Mouse (Mus musculus): ENCODE data around the gene Xlr3b. TPM values are rescaled to one million over a fixed set of nuclear protein-coding genes. Genes with fewer than 3 reads are reported as not detected.
A peak's percentile ranks its signal among the peaks of the same experiment; 100 is the strongest.
"Not testable (repeated sequence)": the region's sequence is repeated elsewhere in the genome, so short reads cannot be mapped to it uniquely, and the experiment has no call there.

The Xlr3b gene
- total and polyA plus RNA-seq, 3 experiments = 0.25 to 0.99 (median 0.35) TPM

GRCm38 (mm10) chrX:73227914-73228605 is 36.1 kb downstream of the Xlr3b start, which contains the start of gene F8a:
Gene F8a (plus strand): TSS chrX:73228291.
- H3K79me2 ChIP-seq (replicated peaks; ENCODE audit: control insufficient read depth, insufficient read depth, low read length) = no peaks in the 10 kb centered on the region
- WGBS = 19% methylated on average over 39 of the region's 39 CpGs
- peak within 1 kb of the TSS; percentile 92 for H3K9ac ChIP-seq (ENCODE audit: low read depth, low read length)
- H3K4me3 ChIP-seq = peak within 1 kb of the TSS; percentile 68
- intact Hi-C loops (cut with DNase I) = loop anchor here (10.0 kb wide), 1 partner anchor 117 kb away; the partner anchor contains the start of gene Zfp275
- peak; percentile 82 to 88 for DNase-seq
- no peaks in the 10 kb centered on the region; the same call in 1 of the 2 replicates for H3K4me1 ChIP-seq (ENCODE audit: control insufficient read depth, insufficient read depth, low read length)
- H3K27me3 ChIP-seq (ENCODE audit: control insufficient read depth, insufficient read depth, low read length) = no peaks in the 10 kb centered on the region
- TF ChIP-seq CTCF (IDR thresholded peaks at IDR 0.05) = no peak
- peak; percentile 86 for TF ChIP-seq POLR2A (IDR thresholded peaks at IDR 0.05; ENCODE audit: insufficient read depth, low read depth, low read length)
- 0 out of 2 replicates have a peak, but pooled peaks have one; percentile 46 for TF ChIP-seq EP300 (IDR thresholded peaks at IDR 0.05; ENCODE audit: insufficient read depth, low read depth, low read length)
- peak within 1 kb of the TSS; percentile 83 for H3K27ac ChIP-seq
- no peaks in the 10 kb centered on the region; the same call in 1 of the 2 replicates for H3K36me3 ChIP-seq (ENCODE audit: control insufficient read depth, insufficient read depth, low read length)

GRCm38 (mm10) chrX:73228606-73229214 is 36.7 kb downstream of the Xlr3b start:
- H3K27ac ChIP-seq = peak overlapping the region; percentile 83
- no peaks in the 10 kb centered on the region; the same call in 1 of the 2 replicates for H3K4me1 ChIP-seq (ENCODE audit: control insufficient read depth, insufficient read depth, low read length)
- H3K4me3 ChIP-seq = peak overlapping the region; percentile 68
- H3K9ac ChIP-seq (ENCODE audit: low read depth, low read length) = peak overlapping the region; percentile 92
- H3K27me3 ChIP-seq (ENCODE audit: control insufficient read depth, insufficient read depth, low read length) = no peaks in the 10 kb centered on the region
- TF ChIP-seq POLR2A (IDR thresholded peaks at IDR 0.05; ENCODE audit: insufficient read depth, low read depth, low read length) (no peak), CTCF (IDR thresholded peaks at IDR 0.05) (no peak), EP300 (IDR thresholded peaks at IDR 0.05; ENCODE audit: insufficient read depth, low read depth, low read length) (no peak)
- H3K79me2 ChIP-seq (replicated peaks; ENCODE audit: control insufficient read depth, insufficient read depth, low read length) = no peaks in the 10 kb centered on the region
- whole genome bisulfite sequencing = 16% methylated on average over 51 of the region's 51 CpGs
- H3K36me3 ChIP-seq (ENCODE audit: control insufficient read depth, insufficient read depth, low read length) = no peaks in the 10 kb centered on the region; the same call in 1 of the 2 replicates
- intact Hi-C loops (cut with DNase I) = loop anchor here (10.0 kb wide), 1 partner anchor 116 kb away; the partner anchor contains the start of gene Zfp275
- peak in 1 of 2 experiments; percentile 73 for DNase-seq

DNA sequence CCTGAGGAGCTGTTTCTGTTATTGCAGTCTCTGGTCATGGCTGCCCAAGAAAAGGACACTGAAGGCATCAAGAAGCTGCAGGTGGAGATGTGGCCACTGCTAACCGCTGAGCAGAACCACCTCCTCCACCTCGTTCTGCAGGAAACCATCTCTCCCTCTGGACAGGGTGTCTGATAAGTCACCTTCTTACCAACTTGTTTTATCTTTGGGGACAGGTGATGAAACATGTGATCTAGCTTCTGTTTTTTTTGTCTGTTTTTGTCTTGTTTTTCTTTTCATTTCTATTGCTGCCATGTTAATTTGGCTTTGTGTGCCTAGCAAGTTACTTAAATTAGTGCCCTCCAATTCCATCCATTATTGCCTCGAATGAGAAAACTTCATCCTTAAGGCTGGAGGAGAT is 37.3 kb downstream of the Xlr3b start:
- Histone ChIP-seq H3K36me3 (ENCODE audit: control insufficient read depth, insufficient read depth, low read length) (no peaks in the 10 kb centered on the region; the same call in 1 of the 2 replicates), H3K27me3 (ENCODE audit: control insufficient read depth, insufficient read depth, low read length) (no peaks in the 10 kb centered on the region), H3K4me1 (ENCODE audit: control insufficient read depth, insufficient read depth, low read length) (no peaks in the 10 kb centered on the region; the same call in 1 of the 2 replicates), H3K27ac (peak overlapping the region; percentile 83; the same call in 1 of the 2 replicates), H3K9ac (ENCODE audit: low read depth, low read length) (peak overlapping the region; percentile 92), H3K79me2 (replicated peaks; ENCODE audit: control insufficient read depth, insufficient read depth, low read length) (no peaks in the 10 kb centered on the region), H3K4me3 (peak overlapping the region; percentile 68)
- intact Hi-C loops (cut with DNase I) = loop anchor here (10.0 kb wide), 1 partner anchor 116 kb away; the partner anchor contains the start of gene Zfp275
- TF ChIP-seq EP300 (IDR thresholded peaks at IDR 0.05; ENCODE audit: insufficient read depth, low read depth, low read length) (no peak), POLR2A (IDR thresholded peaks at IDR 0.05; ENCODE audit: insufficient read depth, low read depth, low read length) (no peak), CTCF (IDR thresholded peaks at IDR 0.05) (no peak)
- WGBS = 29% methylated on average over 3 of the region's 3 CpGs
- DNase-seq = no peak

DNA sequence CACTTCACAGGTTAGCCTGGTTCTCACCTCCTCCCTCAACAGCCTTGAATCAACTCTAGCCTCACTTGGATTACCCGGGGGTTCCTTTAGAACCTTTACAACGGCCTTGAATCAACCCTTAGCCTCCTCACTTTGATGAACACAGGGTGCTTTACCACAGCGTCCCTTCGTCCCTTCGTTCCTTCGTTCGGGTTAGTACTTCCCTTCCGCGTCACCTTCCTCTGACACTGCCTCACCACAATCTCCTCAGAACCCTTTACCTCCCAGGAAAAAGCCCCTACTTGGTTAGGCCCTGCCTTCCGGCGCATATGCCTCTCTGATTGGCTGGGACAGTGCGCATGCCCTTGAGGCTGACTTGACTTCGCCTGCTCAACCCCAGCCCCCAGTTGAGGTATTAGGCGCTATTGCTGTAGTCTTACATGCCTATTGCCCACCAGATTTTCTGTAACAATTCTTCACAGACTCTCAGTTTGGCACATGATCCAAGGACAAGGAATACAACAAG is 50.9 kb downstream of the Xlr3b start, which contains the start of gene Xlr4c:
TSS of gene Xlr4c (minus strand) at position 310 of the 505 bp plus-strand sequence.
- H3K36me3 ChIP-seq (ENCODE audit: control insufficient read depth, insufficient read depth, low read length); H3K4me3 ChIP-seq; intact Hi-C loops (cut with DNase I); H3K9ac ChIP-seq (ENCODE audit: low read depth, low read length); H3K27ac ChIP-seq; H3K27me3 ChIP-seq (ENCODE audit: control insufficient read depth, insufficient read depth, low read length); H3K79me2 ChIP-seq (replicated peaks; ENCODE audit: control insufficient read depth, insufficient read depth, low read length); DNase-seq; H3K4me1 ChIP-seq (ENCODE audit: control insufficient read depth, insufficient read depth, low read length): not testable (repeated sequence)
- WGBS = 78% methylated on average over 14 of the region's 14 CpGs

Other genes starting within 250 kb of the Xlr3b start
- 1 to 10 TPM in 1 of 2 experiments, under 1 TPM in 1; 0.81 to 1.2 TPM for gene Zfp185, start 204.9 kb upstream of the Xlr3b start, total RNA-seq (2021)
- 1.2 and 1.8 TPM in 2 replicates for gene Zfp185, start 204.9 kb upstream of the Xlr3b start, polyA plus RNA-seq (2012; rRNA removed)
- gene Pnma5, start 155.1 kb upstream of the Xlr3b start, total RNA-seq (2021) = not detected
- not detected in 2 replicates for gene Pnma5, start 155.1 kb upstream of the Xlr3b start, polyA plus RNA-seq (2012; rRNA removed)
- gene Pnma3, start 127.4 kb upstream of the Xlr3b start, total RNA-seq (2021) = not detected
- gene Pnma3, start 127.4 kb upstream of the Xlr3b start, polyA plus RNA-seq (2012; rRNA removed) = 0.06 TPM in 1 of 2 replicates, not detected in the other
- gene Xlr4a, start 109.7 kb upstream of the Xlr3b start, total RNA-seq (2021) = 1 to 10 TPM in 1 of 2 experiments, under 1 TPM in 1; 0.68 to 3.4 TPM
- 0.15 and 0.39 TPM in 2 replicates for gene Xlr4a, start 109.7 kb upstream of the Xlr3b start, polyA plus RNA-seq (2012; rRNA removed)
- gene Xlr3a, start 95.1 kb upstream of the Xlr3b start, total RNA-seq (2021) = 1 to 10 TPM in 1 of 2 experiments, under 1 TPM in 1; 0.32 to 1.3 TPM
- gene Xlr3a, start 95.1 kb upstream of the Xlr3b start, polyA plus RNA-seq (2012; rRNA removed) = 0.23 and 0.76 TPM in 2 replicates
- not detected for gene Gm14685, start 75.2 kb upstream of the Xlr3b start, total RNA-seq (2021)
- 0.08 TPM in 1 of 2 replicates, not detected in the other for gene Gm14685, start 75.2 kb upstream of the Xlr3b start, polyA plus RNA-seq (2012; rRNA removed)
- not detected for gene Xlr5b, start 43.4 kb upstream of the Xlr3b start, total RNA-seq (2021)
- gene Xlr5b, start 43.4 kb upstream of the Xlr3b start, polyA plus RNA-seq (2012; rRNA removed) = not detected in 2 replicates
- gene DXBay18, start 42.8 kb upstream of the Xlr3b start, total RNA-seq (2021) = not detected
- gene DXBay18, start 42.8 kb upstream of the Xlr3b start, polyA plus RNA-seq (2012; rRNA removed) = not detected in 2 replicates
- gene Spin2d, start 15.2 kb upstream of the Xlr3b start, total RNA-seq (2021) = not detected
- not detected in 2 replicates for gene Spin2d, start 15.2 kb upstream of the Xlr3b start, polyA plus RNA-seq (2012; rRNA removed)
- 1 to 10 TPM in 1 of 2 experiments, under 1 TPM in 1; 0.32 to 1.9 TPM for gene Xlr4b, start 22.1 kb downstream of the Xlr3b start, total RNA-seq (2021)
- 0.20 and 0.29 TPM in 2 replicates for gene Xlr4b, start 22.1 kb downstream of the Xlr3b start, polyA plus RNA-seq (2012; rRNA removed)
- 1 to 10 TPM; 6.0 to 6.9 TPM for gene F8a, start 36.1 kb downstream of the Xlr3b start, total RNA-seq (2021)
- gene F8a, start 36.1 kb downstream of the Xlr3b start, polyA plus RNA-seq (2012; rRNA removed) = 5.1 and 5.9 TPM in 2 replicates
- not detected for gene Xlr4c, start 50.9 kb downstream of the Xlr3b start, total RNA-seq (2021)
- not detected in 2 replicates for gene Xlr4c, start 50.9 kb downstream of the Xlr3b start, polyA plus RNA-seq (2012; rRNA removed)
- gene Xlr3c, start 73.2 kb downstream of the Xlr3b start, total RNA-seq (2021) = not detected
- not detected in 2 replicates for gene Xlr3c, start 73.2 kb downstream of the Xlr3b start, polyA plus RNA-seq (2012; rRNA removed)
- gene Xlr5a, start 100.8 kb downstream of the Xlr3b start, total RNA-seq (2021) = not detected
- not detected in 2 replicates for gene Xlr5a, start 100.8 kb downstream of the Xlr3b start, polyA plus RNA-seq (2012; rRNA removed)
- not detected for gene Xlr5c, start 100.8 kb downstream of the Xlr3b start, total RNA-seq (2021)
- not detected in 2 replicates for gene Xlr5c, start 100.8 kb downstream of the Xlr3b start, polyA plus RNA-seq (2012; rRNA removed)
- gene Gm45015, start 144.6 kb downstream of the Xlr3b start, total RNA-seq (2021) = not detected
- not detected in 2 replicates for gene Gm45015, start 144.6 kb downstream of the Xlr3b start, polyA plus RNA-seq (2012; rRNA removed)
- 1 to 10 TPM; 4.8 to 6.2 TPM for gene Zfp275, start 150.4 kb downstream of the Xlr3b start, total RNA-seq (2021)
- 7.5 and 11.2 TPM in 2 replicates for gene Zfp275, start 150.4 kb downstream of the Xlr3b start, polyA plus RNA-seq (2012; rRNA removed)
- not detected for gene Gm18336, start 206.5 kb downstream of the Xlr3b start, total RNA-seq (2021)
- not detected in 2 replicates for gene Gm18336, start 206.5 kb downstream of the Xlr3b start, polyA plus RNA-seq (2012; rRNA removed)
- gene Zfp92, start 218.9 kb downstream of the Xlr3b start, total RNA-seq (2021) = not detected
- gene Zfp92, start 218.9 kb downstream of the Xlr3b start, polyA plus RNA-seq (2012; rRNA removed) = not detected in 2 replicates
- gene Trex2, start 243.1 kb downstream of the Xlr3b start, total RNA-seq (2021) = not detected
- not detected in 2 replicates for gene Trex2, start 243.1 kb downstream of the Xlr3b start, polyA plus RNA-seq (2012; rRNA removed)